Mouse (Mus musculus) forelimb bud, embryonic 11.5 days (tissue): Measurements from ENCODE around the gene Ednra.
"Not testable (repeated sequence)": the region's sequence is repeated elsewhere in the genome, so short reads cannot be mapped to it uniquely, and the experiment has no call there.

Experiments used
- DNase-seq: peaks from one replicate; pipeline ENCODE4 v3.0.0-alpha.2; 2012; ENCODE audit warnings: low read depth, low spot score

The Ednra gene

GRCm38 (mm10) chr8:77718933-77719332 lies 5.3 kb downstream of the Ednra start:
- no peak for DNase-seq

- no peak for DNase-seq
These were observed 7.2 kb downstream of the Ednra start for GRCm38 (mm10) chr8:77717036-77717435.

- DNase-seq, result no peak
These were observed 9.8 kb downstream of the Ednra start for GRCm38 (mm10) chr8:77714455-77714854.

- DNase-seq, result no peak
These were observed 10.6 kb downstream of the Ednra start for GRCm38 (mm10) chr8:77713688-77714087.

- DNase-seq, result no peak
These were observed 19.5 kb downstream of the Ednra start for GRCm38 (mm10) chr8:77704768-77705167.

- no peak for DNase-seq
These were observed 26.2 kb downstream of the Ednra start for GRCm38 (mm10) chr8:77698028-77698427.

GRCm38 (mm10) chr8:77696182-77696581 lies 28.1 kb downstream of the Ednra start:
- no peak for DNase-seq

GRCm38 (mm10) chr8:77695486-77696058 lies 28.7 kb downstream of the Ednra start:
- no peak for DNase-seq

- DNase-seq, result no peak
These were observed 29.2 kb downstream of the Ednra start for GRCm38 (mm10) chr8:77695070-77695469.

- no peak for DNase-seq
These were observed 29.7 kb downstream of the Ednra start for GRCm38 (mm10) chr8:77694588-77694987.

GRCm38 (mm10) chr8:77689421-77690059 lies 34.7 kb downstream of the Ednra start:
- DNase-seq, result not testable (repeated sequence)

GRCm38 (mm10) chr8:77688978-77689377 lies 35.3 kb downstream of the Ednra start:
- no peak for DNase-seq

GRCm38 (mm10) chr8:77684372-77684771 lies 39.9 kb downstream of the Ednra start:
- no peak for DNase-seq

GRCm38 (mm10) chr8:77683356-77684106 lies 40.7 kb downstream of the Ednra start:
- no peak for DNase-seq

- no peak for DNase-seq
These were observed 42.0 kb downstream of the Ednra start for GRCm38 (mm10) chr8:77682008-77682934.

- DNase-seq, result peak; percentile 54
These were observed 52.2 kb downstream of the Ednra start for GRCm38 (mm10) chr8:77672036-77672435.

GRCm38 (mm10) chr8:77670612-77671363 lies 53.5 kb downstream of the Ednra start:
- DNase-seq, result no peak

- DNase-seq, result no peak
These were observed 56.3 kb downstream of the Ednra start for GRCm38 (mm10) chr8:77667916-77668315.

GRCm38 (mm10) chr8:77664901-77665300 lies 59.4 kb downstream of the Ednra start:
- DNase-seq, result no peak

GRCm38 (mm10) chr8:77659534-77660080 lies 64.7 kb downstream of the Ednra start:
- no peak for DNase-seq

GRCm38 (mm10) chr8:77658356-77658755 lies 65.9 kb downstream of the Ednra start:
- DNase-seq, result no peak
